Comparison of ENCODE assay signal across 8 mouse cellular contexts in the genomic region with DNA sequence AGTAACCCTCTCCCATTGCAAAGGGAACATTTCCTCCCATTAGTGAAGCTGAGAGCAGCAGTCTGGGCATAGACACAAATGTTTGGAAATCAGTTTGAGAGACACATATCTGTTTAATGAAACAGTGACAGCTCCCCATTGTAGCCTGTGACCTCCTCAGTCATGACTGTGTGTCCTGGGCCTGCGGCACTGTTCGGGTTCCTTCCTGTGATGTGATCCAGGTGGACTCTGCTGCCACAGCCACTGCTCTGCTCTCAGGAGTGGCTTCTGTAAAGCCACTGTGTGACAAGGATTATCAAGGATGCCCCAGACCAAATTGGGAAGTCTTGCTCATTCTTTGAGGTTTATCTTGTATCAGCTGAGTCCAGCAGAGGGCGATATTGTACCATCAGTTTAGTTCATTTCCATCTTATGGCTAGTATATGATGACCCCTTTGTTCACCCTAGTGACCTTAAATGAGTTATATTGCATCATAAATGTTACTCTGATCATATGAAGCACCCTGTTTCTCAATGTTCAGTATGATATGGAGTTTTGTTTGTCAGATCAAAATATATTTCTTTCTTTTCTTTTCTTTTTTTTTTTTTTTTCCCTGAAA. TPM values are rescaled to one million over a fixed set of nuclear protein-coding genes. Genes with fewer than 3 reads are reported as not detected.
DNase-seq lines count a peak whose midpoint lies in the region; ATAC-seq and TF ChIP-seq lines count a peak whose summit lies in the region.

No protein-coding gene starts in this region.

- H3K4me2 ChIP-seq in liver, embryonic 13.5 days: no peak overlapping the region
- H3K4me2 ChIP-seq in neural tube, embryonic 12.5 days (replicated peaks): no peak overlapping the region

- no peak overlapping the region for H3K4me3 ChIP-seq in G1E (ENCODE audit: low read depth, low read length)
- no peak overlapping the region for H3K4me3 ChIP-seq in cerebellum, adult 2 months (replicated peaks; ENCODE audit: insufficient read depth, low read depth, low read length)
- H3K4me3 ChIP-seq in liver, embryonic 13.5 days (replicated peaks): no peak overlapping the region
- H3K4me3 ChIP-seq in neural tube, embryonic 12.5 days: no peak overlapping the region

- H3K27me3 ChIP-seq in G1E (ENCODE audit: insufficient read depth, low read length): no peaks in the 10 kb centered on the region
- no peaks in the 10 kb centered on the region for H3K27me3 ChIP-seq in cerebellum, adult 2 months (ENCODE audit: control insufficient read depth, insufficient read depth, low read length)
- H3K27me3 ChIP-seq in liver, embryonic 13.5 days: no peaks in the 10 kb centered on the region
- no peaks in the 10 kb centered on the region for H3K27me3 ChIP-seq in neural tube, embryonic 12.5 days (replicated peaks)

- no peaks in the 10 kb centered on the region for H3K4me1 ChIP-seq in G1E (ENCODE audit: insufficient read depth, low read depth, low read length)
- H3K4me1 ChIP-seq in cerebellum, adult 2 months (ENCODE audit: control insufficient read depth, insufficient read depth, low read length): no peaks in the 10 kb centered on the region
- H3K4me1 ChIP-seq in liver, embryonic 13.5 days (replicated peaks): no peaks in the 10 kb centered on the region
- H3K4me1 ChIP-seq in neural tube, embryonic 12.5 days: no peaks in the 10 kb centered on the region

- no peak for ATAC-seq in G1E (ENCODE audit: extremely low read depth, insufficient number of reproducible peaks, low FRiP score, poor library complexity, severe bottlenecking)
- ATAC-seq in liver, embryonic 13.5 days (ENCODE audit: low read depth): 0 out of 2 replicates have a peak, but pooled peaks have one; percentile 43
- ATAC-seq in neural tube, embryonic 12.5 days (ENCODE audit: low FRiP score, low read depth): peak; percentile 44; the same call in 1 of the 2 replicates

- DNase-seq in 416B (ENCODE audit: low read depth): peak; percentile 88
- DNase-seq in G1E (ENCODE audit: low spot score): peak; percentile 10
- peak; percentile 34 to 49 for DNase-seq in cerebellum, adult 2 months
- peak; percentile 59 for DNase-seq in gastrocnemius, postnatal 10 days
- peak; percentile 75 for DNase-seq in kidney, postnatal 10 days
- peak; percentile 28 for DNase-seq in liver, embryonic 13.5 days
- DNase-seq in thymus, postnatal 36 days: peak; percentile 14 to 38

- WGBS in cerebellum, adult 2 months: 42% methylated on average over 3 of the region's 3 CpGs
- WGBS in liver, embryonic 13.5 days (ENCODE audit: insufficient replicate concordance): 53% methylated on average over 3 of the region's 3 CpGs
- WGBS in neural tube, embryonic 12.5 days: 53% methylated on average over 3 of the region's 3 CpGs

- peak; percentile 45; the same call in 1 of the 2 replicates for TF ChIP-seq CTCF in G1E (IDR thresholded peaks at IDR 0.05; ENCODE audit: low read depth, low read length)
- TF ChIP-seq CTCF in cerebellum, adult 2 months (IDR thresholded peaks at IDR 0.05; ENCODE audit: borderline replicate concordance, insufficient read depth, low read depth, low read length): peak; percentile 48

- H3K9ac ChIP-seq in liver, embryonic 13.5 days: no peak overlapping the region
- H3K9ac ChIP-seq in neural tube, embryonic 12.5 days: no peak overlapping the region

- no peak overlapping the region for H3K27ac ChIP-seq in cerebellum, adult 2 months (ENCODE audit: insufficient read depth, low read length)
- no peak overlapping the region for H3K27ac ChIP-seq in liver, embryonic 13.5 days
- H3K27ac ChIP-seq in neural tube, embryonic 12.5 days: no peak overlapping the region

- peaks cover 95% of the 10 kb centered on the region for H3K36me3 ChIP-seq in G1E (replicated peaks)
- peaks cover 53% of the 10 kb centered on the region for H3K36me3 ChIP-seq in liver, embryonic 13.5 days
- H3K36me3 ChIP-seq in neural tube, embryonic 12.5 days: peaks cover 60% of the 10 kb centered on the region

- TF ChIP-seq POLR2A in cerebellum, adult 2 months (IDR thresholded peaks at IDR 0.05; ENCODE audit: borderline replicate concordance, insufficient read depth, low read length): no peak

- H3K9me3 ChIP-seq in G1E (replicated peaks): no peaks in the 10 kb centered on the region
- no peaks in the 10 kb centered on the region for H3K9me3 ChIP-seq in liver, embryonic 13.5 days (replicated peaks)
- H3K9me3 ChIP-seq in neural tube, embryonic 12.5 days: no peaks in the 10 kb centered on the region

RNA-seq across cellular contexts. Expression of a gene that starts 13.4 kb away (rescaled TPM):
- 26.7 and 35.2 TPM in 2 replicates for total RNA-seq in G1E (2014; fragmentation: Nextera tagmentation)
- total RNA-seq in G1E (2017): 16.4 and 18.1 TPM in 2 replicates
- polyA plus RNA-seq in G1E (2012): 16.3 and 16.7 TPM in 2 replicates
- polyA plus RNA-seq in cerebellum, adult 2 months (2012; rRNA removed): 18.5 and 19.1 TPM in 2 replicates
- total RNA-seq in gastrocnemius, postnatal 10 days (2021): 10 to 100 TPM; 16.9 to 22.0 TPM
- polyA plus RNA-seq in liver, embryonic 13.5 days (2015; fragmentation: Nextera tagmentation; extraction: Ambion mirVana): 11.8 and 16.1 TPM in 2 replicates
- 45.5 and 46.8 TPM in 2 replicates for polyA plus RNA-seq in neural tube, embryonic 12.5 days (2016; fragmentation: Nextera tagmentation; extraction: Ambion mirVana)

RNA-seq across cellular contexts. Expression of a gene that starts 13.7 kb away (rescaled TPM):
- total RNA-seq in G1E (2014; fragmentation: Nextera tagmentation) (50.6 and 54.6 TPM in 2 replicates), G1E (2017) (38.7 and 50.9 TPM in 2 replicates)
- polyA plus RNA-seq in G1E (2012): 4.2 and 7.0 TPM in 2 replicates
- polyA plus RNA-seq in cerebellum, adult 2 months (2012; rRNA removed): 9.7 and 11.4 TPM in 2 replicates
- 10 to 100 TPM; 14.1 to 14.4 TPM for total RNA-seq in gastrocnemius, postnatal 10 days (2021)
- polyA plus RNA-seq in liver, embryonic 13.5 days (2015; fragmentation: Nextera tagmentation; extraction: Ambion mirVana): 16.3 and 19.2 TPM in 2 replicates
- polyA plus RNA-seq in neural tube, embryonic 12.5 days (2016; fragmentation: Nextera tagmentation; extraction: Ambion mirVana): 18.4 and 19.8 TPM in 2 replicates

RNA-seq across cellular contexts. Expression of a gene that starts 45.7 kb away (rescaled TPM):
- total RNA-seq in G1E (2014; fragmentation: Nextera tagmentation) (42.1 and 50.9 TPM in 2 replicates), G1E (2017) (36.5 and 43.9 TPM in 2 replicates)
- 3.3 and 5.5 TPM in 2 replicates for polyA plus RNA-seq in G1E (2012)
- 22.3 and 24.3 TPM in 2 replicates for polyA plus RNA-seq in cerebellum, adult 2 months (2012; rRNA removed)
- total RNA-seq in gastrocnemius, postnatal 10 days (2021): 1 to 10 TPM; 9.1 to 10.0 TPM
- 14.1 and 16.4 TPM in 2 replicates for polyA plus RNA-seq in liver, embryonic 13.5 days (2015; fragmentation: Nextera tagmentation; extraction: Ambion mirVana)
- 89.9 and 93.3 TPM in 2 replicates for polyA plus RNA-seq in neural tube, embryonic 12.5 days (2016; fragmentation: Nextera tagmentation; extraction: Ambion mirVana)

Comparison
In these comparisons a context has a peak if more than half of its experiments do, and no peak if none do; other contexts are left out.
1. DNase-seq: peak in every context shown above with its lines; median percentile 88 in 416B; 75 in kidney, postnatal 10 days; 59 in gastrocnemius, postnatal 10 days; 42 in cerebellum, adult 2 months; 28 in liver, embryonic 13.5 days; 26 in thymus, postnatal 36 days; 10 in G1E.